Mouse (Mus musculus): ENCODE data around the gene Arhgap15. TPM values are rescaled to one million over a fixed set of nuclear protein-coding genes. Genes with fewer than 3 reads are reported as not detected.

Arhgap15 gene
- polyA plus RNA-seq, 1 experiment from 2014 or later: 1.1 TPM

- 89% methylated on average over 3 of the region's 3 CpGs for WGBS
Observed at GRCm38 (mm10) chr2:44309124-44309523, 560.5 kb downstream of the Arhgap15 start.

GRCm38 (mm10) chr2:44309556-44309955 lies 560.9 kb downstream of the Arhgap15 start:
- no peaks in the 10 kb centered on the region for H3K36me3 ChIP-seq
- H3K4me1 ChIP-seq: peaks cover 14% of the 10 kb centered on the region; the same call in 1 of the 2 replicates
- no peak overlapping the region for H3K4me2 ChIP-seq
- no peaks in the 10 kb centered on the region for H3K27me3 ChIP-seq
- no peaks in the 10 kb centered on the region for H3K9me3 ChIP-seq (replicated peaks)
- H3K9ac ChIP-seq: no peak overlapping the region
- no peak for ATAC-seq (replicated peaks; ENCODE audit: low FRiP score)
- 80% methylated on average over 1 of the region's 1 CpGs for WGBS
- H3K27ac ChIP-seq: no peak overlapping the region
- no peak overlapping the region for H3K4me3 ChIP-seq (replicated peaks)

More at GRCm38 (mm10) chr2:44309124-44309523, 560.5 kb downstream of the Arhgap15 start:
- Histone ChIP-seq H3K4me2 (no peak overlapping the region), H3K4me1 (peaks cover 14% of the 10 kb centered on the region; the same call in 1 of the 2 replicates), H3K27me3 (no peaks in the 10 kb centered on the region), H3K9ac (no peak overlapping the region), H3K36me3 (no peaks in the 10 kb centered on the region), H3K4me3 (replicated peaks) (no peak overlapping the region), H3K27ac (no peak overlapping the region), H3K9me3 (replicated peaks) (no peaks in the 10 kb centered on the region)
- no peak for ATAC-seq (replicated peaks; ENCODE audit: low FRiP score)

GRCm38 (mm10) chr2:44310095-44310748 lies 561.6 kb downstream of the Arhgap15 start:
- Histone ChIP-seq H3K4me1 (peaks cover 12% of the 10 kb centered on the region; the same call in 1 of the 2 replicates), H3K27me3 (no peaks in the 10 kb centered on the region), H3K4me3 (replicated peaks) (no peak overlapping the region), H3K9me3 (replicated peaks) (no peaks in the 10 kb centered on the region), H3K36me3 (no peaks in the 10 kb centered on the region), H3K9ac (no peak overlapping the region), H3K27ac (no peak overlapping the region), H3K4me2 (no peak overlapping the region)
- no peak for ATAC-seq (replicated peaks; ENCODE audit: low FRiP score)
- WGBS: 78% methylated on average over 11 of the region's 11 CpGs

- Histone ChIP-seq H3K4me1 (peaks cover 9% of the 10 kb centered on the region; the same call in 1 of the 2 replicates), H3K4me2 (peak overlapping the region; percentile 44), H3K36me3 (no peaks in the 10 kb centered on the region), H3K27me3 (no peaks in the 10 kb centered on the region), H3K4me3 (replicated peaks) (0 out of 2 replicates have a peak overlapping the region, but pooled peaks have one; percentile 3), H3K9me3 (replicated peaks) (no peaks in the 10 kb centered on the region), H3K27ac (0 out of 2 replicates have a peak overlapping the region, but pooled peaks have one; percentile 22), H3K9ac (no peak overlapping the region)
- peak; percentile 67; the same call in 1 of the 2 replicates for ATAC-seq (replicated peaks; ENCODE audit: low FRiP score)
- 25% methylated on average over 10 of the region's 10 CpGs for WGBS
Observed at GRCm38 (mm10) chr2:44311216-44311615, 562.6 kb downstream of the Arhgap15 start.

GRCm38 (mm10) chr2:44313573-44313972 lies 564.9 kb downstream of the Arhgap15 start:
- Histone ChIP-seq H3K36me3 (no peaks in the 10 kb centered on the region), H3K4me3 (replicated peaks) (no peak overlapping the region), H3K27ac (no peak overlapping the region), H3K9ac (no peak overlapping the region), H3K4me1 (peaks cover 9% of the 10 kb centered on the region; the same call in 1 of the 2 replicates), H3K9me3 (replicated peaks) (no peaks in the 10 kb centered on the region), H3K27me3 (no peaks in the 10 kb centered on the region), H3K4me2 (no peak overlapping the region)
- no peak for ATAC-seq (replicated peaks; ENCODE audit: low FRiP score)
- 76% methylated on average over 3 of the region's 3 CpGs for WGBS

- Histone ChIP-seq H3K27ac (peak overlapping the region; percentile 75), H3K9me3 (replicated peaks) (no peaks in the 10 kb centered on the region), H3K4me1 (no peaks in the 10 kb centered on the region), H3K27me3 (no peaks in the 10 kb centered on the region), H3K4me3 (replicated peaks) (no peak overlapping the region), H3K36me3 (no peaks in the 10 kb centered on the region), H3K4me2 (no peak overlapping the region), H3K9ac (no peak overlapping the region)
- peak; percentile 66; the same call in 1 of the 2 replicates for ATAC-seq (replicated peaks; ENCODE audit: low FRiP score)
- WGBS: 63% methylated on average over 6 of the region's 6 CpGs
Observed at GRCm38 (mm10) chr2:44318436-44318835, 569.8 kb downstream of the Arhgap15 start.

GRCm38 (mm10) chr2:44319479-44319878 lies 570.9 kb downstream of the Arhgap15 start:
- WGBS: 59% methylated on average over 4 of the region's 4 CpGs
- Histone ChIP-seq H3K27ac (no peak overlapping the region), H3K9me3 (replicated peaks) (no peaks in the 10 kb centered on the region), H3K9ac (no peak overlapping the region), H3K4me2 (no peak overlapping the region), H3K4me1 (no peaks in the 10 kb centered on the region), H3K36me3 (no peaks in the 10 kb centered on the region), H3K27me3 (no peaks in the 10 kb centered on the region), H3K4me3 (replicated peaks) (no peak overlapping the region)
- peak; percentile 55; the same call in 1 of the 2 replicates for ATAC-seq (replicated peaks; ENCODE audit: low FRiP score)

GRCm38 (mm10) chr2:44323813-44324212 lies 575.2 kb downstream of the Arhgap15 start:
- WGBS: 94% methylated on average over 4 of the region's 4 CpGs
- H3K36me3 ChIP-seq: no peaks in the 10 kb centered on the region
- no peak overlapping the region for H3K4me2 ChIP-seq
- no peaks in the 10 kb centered on the region for H3K9me3 ChIP-seq (replicated peaks)
- H3K4me3 ChIP-seq (replicated peaks): no peak overlapping the region
- H3K9ac ChIP-seq: no peak overlapping the region
- H3K27me3 ChIP-seq: no peaks in the 10 kb centered on the region
- ATAC-seq (replicated peaks; ENCODE audit: low FRiP score): no peak
- no peaks in the 10 kb centered on the region for H3K4me1 ChIP-seq
- no peak overlapping the region for H3K27ac ChIP-seq

GRCm38 (mm10) chr2:44333295-44333694 lies 584.7 kb downstream of the Arhgap15 start:
- Histone ChIP-seq H3K27ac (no peak overlapping the region), H3K27me3 (no peaks in the 10 kb centered on the region), H3K4me2 (no peak overlapping the region), H3K36me3 (no peaks in the 10 kb centered on the region), H3K4me1 (peaks cover 3% of the 10 kb centered on the region; the same call in 1 of the 2 replicates), H3K9me3 (replicated peaks) (no peaks in the 10 kb centered on the region), H3K9ac (no peak overlapping the region), H3K4me3 (replicated peaks) (no peak overlapping the region)
- ATAC-seq (replicated peaks; ENCODE audit: low FRiP score): no peak
- 84% methylated on average over 4 of the region's 4 CpGs for WGBS

GRCm38 (mm10) chr2:44334006-44334405 lies 585.4 kb downstream of the Arhgap15 start:
- Histone ChIP-seq H3K27me3 (no peaks in the 10 kb centered on the region), H3K9me3 (replicated peaks) (no peaks in the 10 kb centered on the region), H3K36me3 (no peaks in the 10 kb centered on the region), H3K4me2 (no peak overlapping the region), H3K9ac (no peak overlapping the region), H3K27ac (peak overlapping the region; percentile 74), H3K4me3 (replicated peaks) (no peak overlapping the region), H3K4me1 (peaks cover 3% of the 10 kb centered on the region; the same call in 1 of the 2 replicates)
- ATAC-seq (replicated peaks; ENCODE audit: low FRiP score): no peak
- WGBS: 66% methylated on average over 3 of the region's 3 CpGs

- peak; percentile 92 for ATAC-seq (replicated peaks; ENCODE audit: low FRiP score)
- H3K27me3 ChIP-seq: no peaks in the 10 kb centered on the region
- H3K4me3 ChIP-seq (replicated peaks): no peak overlapping the region
- H3K36me3 ChIP-seq: no peaks in the 10 kb centered on the region
- no peaks in the 10 kb centered on the region for H3K9me3 ChIP-seq (replicated peaks)
- no peak overlapping the region for H3K9ac ChIP-seq
- H3K4me1 ChIP-seq: peaks cover 3% of the 10 kb centered on the region; the same call in 1 of the 2 replicates
- WGBS: 30% methylated on average over 2 of the region's 2 CpGs
- peak overlapping the region; percentile 70; the same call in 1 of the 2 replicates for H3K27ac ChIP-seq
- no peak overlapping the region for H3K4me2 ChIP-seq
Observed at GRCm38 (mm10) chr2:44334517-44334916, 585.9 kb downstream of the Arhgap15 start.

GRCm38 (mm10) chr2:44336720-44337354 lies 588.2 kb downstream of the Arhgap15 start:
- Histone ChIP-seq H3K36me3 (no peaks in the 10 kb centered on the region), H3K27me3 (no peaks in the 10 kb centered on the region), H3K4me1 (peaks cover 10% of the 10 kb centered on the region; the same call in 1 of the 2 replicates), H3K4me2 (no peak overlapping the region), H3K27ac (no peak overlapping the region), H3K9me3 (replicated peaks) (no peaks in the 10 kb centered on the region), H3K4me3 (replicated peaks) (no peak overlapping the region), H3K9ac (no peak overlapping the region)
- 83% methylated on average over 5 of the region's 5 CpGs for WGBS
- ATAC-seq (replicated peaks; ENCODE audit: low FRiP score): no peak
